Mouse (Mus musculus) frontal cortex, adult 2 months (tissue): ENCODE results near the gene Nubp2. TPM values are rescaled to one million over a fixed set of nuclear protein-coding genes. Genes with fewer than 3 reads are reported as not detected.

ENCODE experiments used
- DNase-seq, 2 experiments: peaks; one replicate each; pipeline ENCODE4 v3.0.0; 2022; ENCODE audit warnings: low spot score in 1 of 2; ENCODE audit errors: extremely low spot score in 1 of 2
- polyA plus RNA-seq: library from polyadenylated mRNA; depleted of rRNA; stranded (reverse); fragments of >200 nt; gene quantifications from 2 replicates; pipeline ENCODE4 v1.2.3, GENCODE M21; 2012

The Nubp2 gene
- polyA plus RNA-seq, 1 experiment, result 29.0 TPM

DNA sequence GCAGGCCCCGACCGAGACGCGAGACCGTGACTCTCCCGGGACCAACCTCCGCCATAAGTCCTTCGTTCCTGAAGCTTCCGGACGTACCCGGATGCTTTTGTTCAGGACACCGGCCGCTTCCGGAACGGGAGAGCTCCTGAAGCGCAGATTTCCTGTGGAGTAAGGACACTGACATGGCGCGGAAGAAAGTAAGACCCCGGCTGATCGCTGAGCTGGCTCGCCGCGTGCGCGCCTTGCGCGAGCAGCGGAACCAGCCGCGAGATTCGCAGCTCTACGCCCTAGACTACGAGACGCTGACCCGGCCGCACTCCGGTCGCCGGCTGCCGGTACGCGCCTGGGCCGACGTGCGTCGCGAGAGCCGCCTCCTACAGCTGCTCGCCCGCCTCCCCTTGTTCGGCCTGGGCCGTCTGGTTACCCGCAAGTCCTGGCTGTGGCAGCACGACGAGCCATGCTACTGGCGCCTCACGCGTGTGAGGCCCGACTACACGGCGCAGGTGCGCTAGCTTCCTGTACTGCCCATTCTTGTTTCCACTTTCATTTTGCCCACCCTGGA, 8.9 kb upstream of the Nubp2 start, which contains the start of the genes Eme2 and Mrps34:
Gene Eme2 (minus strand): TSS at position 93 of the 553 bp plus-strand sequence.
Gene Mrps34 (plus strand): TSS at position 122 of the 553 bp plus-strand sequence.
- peak in 1 of 2 experiments; percentile 88 for DNase-seq

DNA sequence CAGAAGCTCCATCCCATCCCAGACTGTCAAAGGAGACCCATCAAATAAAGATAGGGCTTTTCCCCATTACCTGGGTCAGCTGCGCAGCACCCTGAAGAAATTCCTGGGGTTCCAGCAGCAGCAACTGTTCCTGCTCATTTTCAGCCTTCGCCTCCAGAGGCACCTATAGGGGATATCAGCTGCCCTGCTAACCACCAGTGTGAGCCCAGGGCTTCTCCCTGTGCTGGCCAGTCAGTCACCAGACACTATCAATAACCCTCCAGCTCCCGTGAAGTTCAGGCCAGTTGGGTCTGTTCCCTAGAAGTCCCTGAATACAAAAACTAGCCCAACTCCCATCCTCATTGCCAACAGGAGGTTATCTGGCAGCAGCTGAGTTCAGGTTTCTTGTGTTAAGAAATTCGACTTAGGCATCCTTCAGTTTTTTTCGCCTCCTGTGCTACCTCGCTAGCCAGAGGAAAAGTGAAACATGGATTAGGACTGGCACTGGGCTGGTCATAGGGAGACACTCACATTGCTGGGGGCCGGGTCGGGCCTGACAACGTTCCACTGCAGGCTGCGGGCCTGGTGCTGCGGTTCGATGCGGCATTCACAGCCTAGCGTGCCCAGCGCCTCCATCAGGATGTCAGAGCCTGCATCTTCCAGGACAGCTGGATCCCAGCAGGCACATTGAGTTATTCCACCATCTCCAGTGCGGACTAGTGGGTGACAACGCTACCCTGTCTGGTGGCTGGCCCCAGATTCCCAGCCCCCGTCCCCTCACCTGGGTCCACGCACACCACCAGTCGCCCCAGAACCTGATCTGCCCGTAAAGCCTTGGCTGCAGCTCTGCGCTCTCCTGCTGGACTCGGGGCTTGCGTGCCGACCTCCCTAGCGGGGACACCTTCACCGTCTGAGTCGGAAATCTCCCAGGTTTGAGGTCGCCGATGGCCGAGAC, 8.2 kb upstream of the Nubp2 start:
- no peak for DNase-seq

DNA sequence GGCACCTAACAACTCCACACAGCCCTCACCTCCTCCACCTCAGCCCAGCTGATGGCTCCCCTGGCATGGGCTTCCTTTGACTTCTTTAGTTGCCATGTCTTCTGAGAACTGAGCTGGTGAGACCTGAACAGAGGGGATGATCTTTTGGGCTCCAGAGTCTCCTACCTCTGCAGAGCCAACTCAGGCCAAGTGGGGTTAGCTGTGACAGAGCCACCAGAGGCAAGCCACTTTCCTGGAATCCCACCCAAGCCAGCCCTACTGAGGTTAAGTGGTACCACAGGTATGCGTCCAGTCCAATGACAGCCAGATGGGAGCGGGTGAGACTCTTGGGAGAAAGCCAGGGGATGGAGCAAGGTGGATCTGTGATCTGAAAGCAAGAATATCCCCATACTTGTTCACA, 7.1 kb upstream of the Nubp2 start:
- no peak for DNase-seq

DNA sequence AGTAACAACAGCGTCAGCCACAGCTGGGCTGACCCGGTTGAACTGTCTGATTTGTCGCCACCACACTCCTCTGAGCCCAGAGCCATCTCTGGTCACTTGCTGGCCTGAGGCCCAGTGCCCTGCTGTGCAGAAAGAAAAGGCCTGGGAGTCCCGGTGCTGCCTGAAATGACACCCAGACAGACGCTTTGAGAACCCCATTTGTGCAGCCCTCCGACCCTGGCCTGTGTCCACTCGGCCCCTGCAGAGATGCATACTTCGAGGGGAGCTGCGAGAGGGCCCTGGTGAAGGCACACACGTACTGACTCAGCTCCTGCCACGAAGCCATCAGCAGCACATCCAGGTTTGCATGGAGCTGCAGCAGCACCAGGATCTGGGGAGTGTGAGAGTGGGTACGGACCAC, 6.6 kb upstream of the Nubp2 start:
- DNase-seq, result no peak

DNA sequence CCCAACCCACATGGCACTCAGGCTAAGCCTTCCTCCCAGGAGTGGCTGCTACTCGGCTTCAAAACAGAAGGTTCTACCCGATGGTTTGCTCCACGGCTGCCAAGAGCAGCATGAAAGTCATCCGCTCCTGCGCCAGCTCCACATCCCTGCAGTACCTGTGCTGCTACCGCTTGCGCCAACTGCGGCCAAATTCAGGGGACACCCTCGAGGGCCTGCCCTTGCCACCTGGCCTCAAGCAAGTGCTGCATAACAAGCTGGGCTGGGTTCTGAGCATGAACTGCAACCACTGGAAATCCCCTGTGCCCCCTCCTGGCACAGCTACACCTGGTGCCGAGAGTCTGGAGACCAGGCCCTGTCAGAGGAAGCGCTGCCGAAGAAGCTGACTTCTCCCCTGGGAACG, 5.2 kb upstream of the Nubp2 start:
- no peak for DNase-seq

DNA sequence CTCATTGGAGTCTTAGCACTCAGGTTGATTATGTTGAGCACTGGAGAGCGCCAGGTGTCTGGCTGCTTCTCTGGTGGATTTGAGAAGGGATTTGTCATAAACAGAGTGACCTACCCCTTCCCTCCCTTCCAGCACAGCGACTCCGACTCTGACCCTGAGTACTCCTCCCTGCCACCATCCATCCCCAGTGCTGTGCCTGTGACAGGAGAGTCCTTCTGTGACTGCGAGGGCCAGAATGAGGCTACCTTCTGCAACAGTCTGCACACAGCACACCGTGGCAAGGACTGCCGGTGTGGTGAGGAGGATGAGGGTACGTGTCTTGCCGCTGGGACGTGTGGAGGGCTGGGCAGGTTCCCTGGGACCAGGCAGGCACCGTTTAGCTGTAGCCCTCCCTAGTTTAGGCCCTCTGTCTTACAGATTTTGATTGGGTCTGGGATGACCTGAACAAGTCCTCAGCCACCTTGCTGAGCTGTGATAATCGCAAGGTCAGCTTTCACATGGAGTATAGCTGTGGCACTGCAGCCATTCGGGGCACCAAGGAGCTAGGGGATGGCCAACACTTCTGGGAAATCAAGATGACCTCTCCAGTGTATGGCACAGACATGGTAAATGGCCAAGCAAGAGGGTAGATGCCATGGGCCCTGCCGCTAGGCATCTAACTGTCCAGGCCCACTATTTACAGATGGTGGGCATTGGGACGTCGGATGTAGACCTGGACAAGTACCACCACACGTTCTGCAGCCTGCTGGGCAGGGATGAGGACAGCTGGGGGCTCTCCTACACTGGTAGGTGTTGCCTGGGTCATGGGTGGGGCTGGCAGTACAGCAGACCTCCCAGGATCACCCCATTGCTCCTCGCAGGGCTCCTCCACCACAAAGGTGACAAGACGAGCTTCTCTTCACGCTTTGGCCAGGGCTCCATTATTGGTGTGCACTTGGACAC, 4.3 kb upstream of the Nubp2 start:
- DNase-seq, result no peak

DNA sequence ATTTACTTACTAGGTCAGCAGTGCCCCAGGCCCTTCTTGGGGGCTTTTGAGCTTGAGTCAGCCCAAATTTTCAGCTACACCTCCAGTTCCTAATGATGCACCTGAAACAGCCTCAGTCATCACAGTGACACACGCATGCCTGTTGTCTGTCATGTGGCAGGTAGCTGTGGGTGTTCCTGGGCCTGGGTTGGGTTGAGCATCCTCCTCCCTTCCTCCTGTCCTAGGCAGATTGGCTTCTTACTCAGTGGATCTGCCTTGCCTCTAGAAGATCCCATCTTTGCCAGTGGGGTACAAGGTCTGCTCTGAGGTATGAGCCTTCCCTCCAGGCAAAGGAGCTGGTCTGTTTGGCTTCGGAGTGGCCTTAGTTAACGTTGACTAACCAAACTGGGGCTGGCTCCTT, 2.7 kb upstream of the Nubp2 start:
- DNase-seq, result no peak

DNA sequence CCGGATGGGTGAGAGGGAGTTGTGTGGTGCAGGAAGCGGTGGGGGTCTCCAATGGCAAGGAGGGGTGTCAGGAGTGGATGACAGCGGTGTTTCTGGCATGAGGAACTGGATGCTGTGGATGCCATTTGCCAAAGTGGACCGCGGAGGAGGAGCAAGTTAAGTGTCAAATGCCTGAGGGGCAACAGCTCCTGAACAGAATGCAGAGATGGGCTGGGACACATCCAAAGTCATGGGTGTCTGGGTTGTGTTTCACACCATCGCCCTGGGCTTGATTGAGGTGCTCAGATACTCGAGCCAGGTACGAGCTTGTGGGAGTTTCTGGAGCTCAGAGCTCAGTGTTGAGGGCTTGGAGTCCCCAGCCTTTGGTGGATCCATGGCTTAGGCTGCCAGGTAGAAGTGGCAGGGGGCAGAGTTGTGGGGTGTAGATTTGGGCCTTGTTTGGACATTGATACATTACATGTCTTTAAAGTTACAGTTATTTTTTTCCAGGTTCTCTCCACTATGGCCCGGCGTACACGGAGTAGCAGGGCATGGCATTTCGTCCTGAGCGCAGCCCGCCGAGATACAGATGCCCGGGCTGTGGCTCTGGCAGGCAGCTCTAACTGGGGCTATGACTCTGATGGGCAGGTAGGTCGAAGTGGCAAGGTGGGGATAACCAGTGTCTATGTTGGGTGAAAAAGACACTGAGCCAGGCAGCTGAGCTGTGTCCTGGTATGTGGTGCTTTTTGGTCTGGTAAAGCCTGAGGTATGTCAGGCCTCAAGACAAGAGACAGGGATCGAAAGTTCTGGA, 1.3 kb upstream of the Nubp2 start:
- no peak for DNase-seq

DNA sequence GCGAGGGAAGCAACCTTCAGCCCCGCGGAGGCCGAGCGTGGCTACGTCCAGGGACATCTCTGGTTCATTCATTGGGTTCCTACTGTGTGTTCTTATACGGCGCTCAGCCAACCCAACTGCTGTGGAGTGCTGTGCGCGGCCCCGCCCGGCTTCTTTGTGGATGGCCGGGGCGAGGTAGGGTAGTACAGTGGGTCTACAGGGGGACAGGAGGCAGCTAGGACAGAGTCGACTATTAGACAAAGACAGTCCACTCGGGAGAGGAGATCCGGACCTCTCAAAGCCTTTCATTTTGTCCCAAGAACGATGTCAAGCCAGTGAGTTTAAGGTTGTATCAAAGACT, 753 bp upstream of the Nubp2 start:
- DNase-seq, result peak in 1 of 2 experiments; percentile 37

DNA sequence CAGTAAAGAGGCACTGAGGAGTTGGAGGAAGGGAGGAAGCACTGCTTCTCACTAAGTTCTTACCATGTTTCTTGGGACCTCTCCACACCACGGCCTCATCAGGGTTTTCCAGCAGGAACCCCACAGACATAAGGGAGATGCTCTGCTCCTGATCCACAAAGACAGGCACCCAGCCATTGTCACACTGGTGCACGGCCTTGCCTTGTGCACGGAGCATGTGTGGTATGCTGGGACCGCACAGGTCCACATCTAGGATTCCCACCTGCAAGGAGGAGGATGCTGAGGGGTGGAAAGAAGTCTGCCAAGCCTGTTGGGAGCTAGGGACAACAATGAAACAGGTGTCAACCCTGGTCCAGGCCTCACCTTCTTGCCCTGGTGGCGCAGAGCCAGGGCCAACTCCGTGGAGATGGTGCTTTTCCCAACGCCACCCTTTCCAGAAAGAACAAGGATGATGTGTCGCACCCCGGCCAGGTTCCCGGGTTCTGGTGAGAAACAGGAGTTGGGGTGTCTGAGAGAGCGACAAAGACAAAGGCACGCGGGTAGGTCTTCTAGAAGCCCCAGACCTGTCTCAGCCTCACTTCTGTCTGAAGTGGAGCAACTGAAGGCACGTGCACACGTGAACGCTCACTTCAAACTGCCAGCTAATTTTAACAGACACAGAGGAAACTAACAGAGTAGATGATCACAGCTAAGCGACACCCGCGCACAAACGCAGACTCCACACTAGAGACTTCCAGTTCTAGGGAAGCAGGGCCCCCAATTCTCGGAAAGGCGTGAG, 604 bp downstream of the Nubp2 start:
- DNase-seq, result no peak

DNA sequence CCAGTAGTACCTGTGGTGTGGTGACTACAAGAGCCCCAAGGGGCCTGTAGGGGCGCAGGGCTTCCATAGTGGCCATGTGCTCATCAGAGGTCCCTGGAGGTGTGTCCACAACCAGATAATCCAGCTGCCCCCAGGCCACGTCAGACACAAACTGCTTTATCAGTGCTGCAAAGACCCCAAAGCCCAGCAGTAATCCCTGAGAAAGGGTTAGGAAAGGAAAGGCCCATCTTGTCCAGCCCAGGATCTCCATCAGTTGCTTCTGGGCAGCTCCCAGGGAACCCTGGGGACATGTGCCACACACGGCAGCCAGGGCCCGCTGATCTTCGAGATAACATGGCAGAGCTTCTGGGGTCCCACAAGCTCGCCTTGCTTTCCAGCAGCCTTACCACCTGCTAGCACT, 1.8 kb downstream of the Nubp2 start:
- DNase-seq, result no peak

DNA sequence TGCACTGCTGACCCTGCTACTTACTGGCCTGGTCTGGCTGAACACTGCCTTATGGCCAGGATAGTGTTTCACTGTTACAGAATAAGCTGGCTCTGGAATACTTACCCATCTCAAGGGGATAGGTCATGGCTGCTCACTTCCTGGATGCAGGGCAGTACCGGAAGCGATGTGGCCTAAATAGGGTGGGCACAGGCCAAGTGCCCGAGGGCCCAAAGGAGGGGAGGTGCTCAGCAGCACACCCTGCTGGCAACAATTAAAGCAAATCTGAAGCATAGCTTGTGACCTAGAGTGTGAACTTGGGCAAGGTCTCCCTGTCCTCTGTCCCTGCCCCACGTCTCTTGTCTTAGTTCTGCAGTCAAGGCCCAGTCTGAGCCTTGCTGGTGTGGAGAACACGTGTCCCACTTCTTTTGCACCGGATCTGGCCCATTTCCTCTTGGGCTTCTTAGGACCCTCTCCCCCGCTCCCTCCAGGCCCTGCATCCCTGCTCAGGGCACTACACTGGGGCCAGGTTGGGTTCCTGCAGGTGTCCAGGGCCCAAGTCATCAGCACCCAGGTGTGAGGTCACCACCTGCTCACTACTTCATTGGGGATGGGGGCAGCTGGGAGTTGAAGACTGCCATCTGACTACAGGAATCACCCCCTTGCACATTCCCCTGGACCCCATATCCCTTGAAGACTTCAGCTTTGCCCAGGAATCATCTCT, 4.3 kb downstream of the Nubp2 start:
- no peak for DNase-seq

DNA sequence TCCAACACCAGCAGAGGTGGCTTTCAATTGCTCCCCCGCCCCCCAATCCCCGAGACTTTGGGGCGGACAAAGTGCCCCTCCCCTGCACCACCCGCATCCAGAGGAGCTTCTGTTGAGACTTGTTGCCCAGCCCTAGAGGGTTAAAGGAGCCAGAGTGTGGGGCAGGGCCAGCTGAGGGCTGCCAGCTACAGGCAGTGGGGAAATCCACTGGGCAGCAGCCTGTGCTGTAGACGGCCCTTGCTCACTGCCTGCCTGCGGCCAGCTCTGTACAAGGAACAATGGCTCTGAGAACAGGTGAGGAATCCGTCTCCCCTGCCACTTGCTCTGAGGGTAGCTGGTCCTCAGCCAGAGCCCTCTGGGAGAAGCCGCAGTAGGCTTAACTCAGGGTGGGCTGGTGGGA, 7.6 kb downstream of the Nubp2 start:
- no peak for DNase-seq

DNA sequence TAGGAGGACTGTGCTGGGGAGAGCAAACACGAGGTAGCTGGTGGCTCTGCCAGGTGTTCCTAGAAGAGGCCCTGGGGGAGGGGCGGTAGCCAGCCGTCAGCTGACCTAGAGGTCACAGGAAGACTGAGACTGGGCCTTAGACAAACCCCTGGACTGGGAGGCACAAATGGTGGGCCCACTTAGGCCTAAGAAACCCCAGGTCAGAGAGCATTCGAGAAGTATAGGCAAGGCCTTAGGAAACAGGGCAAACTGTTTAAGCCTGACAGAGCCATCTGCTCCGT, 8.1 kb downstream of the Nubp2 start:
- no peak for DNase-seq

DNA sequence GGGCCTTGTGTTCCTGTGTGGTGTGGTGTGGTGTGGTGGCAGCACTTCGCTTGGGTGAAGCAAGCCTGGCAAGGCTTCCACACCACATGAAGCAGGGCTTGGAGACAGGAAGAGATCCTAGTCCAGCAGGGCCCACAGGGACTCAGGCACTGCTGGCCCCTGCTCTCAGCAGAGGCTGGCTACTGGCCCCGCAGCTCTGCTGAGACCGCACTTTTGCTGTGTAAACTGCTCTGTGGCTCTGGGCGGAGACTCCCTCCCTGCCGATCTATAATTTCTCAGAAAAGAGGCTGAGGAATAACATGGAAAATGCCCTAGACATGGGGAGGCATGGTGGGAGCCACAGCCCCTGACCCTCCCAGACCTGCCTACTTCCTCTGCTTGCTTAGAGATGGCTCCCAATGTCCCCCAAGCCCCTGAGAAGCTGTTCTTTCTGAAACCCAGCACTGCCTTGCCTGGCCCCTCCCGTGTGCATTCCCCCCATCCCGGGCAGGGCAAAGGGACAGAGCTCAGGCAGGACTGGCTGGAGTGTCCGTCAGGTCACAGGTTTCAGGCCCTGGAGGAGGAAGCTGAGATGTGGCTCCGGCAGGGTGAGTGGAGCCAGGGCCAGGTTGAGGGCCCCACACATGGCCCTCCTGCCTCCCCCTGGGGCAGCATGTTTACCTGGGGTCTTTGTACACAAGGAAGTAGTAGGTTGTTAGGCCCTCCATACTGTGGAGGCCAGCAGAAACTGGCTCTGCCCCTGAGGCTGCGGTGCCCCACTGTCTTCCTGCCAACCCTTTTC, 8.6 kb downstream of the Nubp2 start:
- DNase-seq, result no peak

DNA sequence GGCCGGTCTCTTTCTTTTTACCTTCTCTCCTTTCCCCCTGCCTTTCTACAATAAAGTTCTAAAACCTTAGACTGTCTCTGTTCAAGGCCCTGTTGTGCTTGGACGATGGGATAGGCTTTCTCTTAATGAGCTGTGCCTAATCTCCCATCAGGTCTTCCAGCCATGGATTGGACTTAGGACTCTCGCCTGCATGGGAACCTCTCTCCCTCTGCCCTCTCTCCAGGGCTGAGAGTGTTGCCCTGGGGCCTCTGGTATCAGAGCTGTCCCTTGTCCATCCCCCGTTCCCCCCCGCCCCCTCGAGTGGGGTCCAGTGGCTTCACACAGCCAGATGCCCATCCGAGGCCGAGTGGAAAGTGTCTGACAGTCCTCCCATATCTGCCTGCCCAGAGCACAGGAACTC, 11.2 kb downstream of the Nubp2 start:
- no peak for DNase-seq

DNA sequence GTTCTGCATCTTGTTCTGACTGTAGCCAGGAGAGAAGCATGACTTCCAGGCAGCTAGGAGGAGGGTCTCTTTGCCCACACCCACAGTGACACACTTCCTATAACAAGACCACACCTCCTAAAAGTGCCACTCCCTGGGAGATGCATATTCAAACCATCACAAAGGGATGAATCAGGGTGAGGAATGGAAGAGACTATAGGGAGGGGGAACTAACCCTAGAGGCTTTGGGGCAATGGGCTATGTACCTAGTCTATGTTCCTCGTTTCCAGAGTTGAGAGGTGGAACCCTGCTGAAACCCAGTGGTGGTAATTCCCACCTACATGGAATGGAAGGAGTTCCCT, 11.8 kb downstream of the Nubp2 start:
- no peak for DNase-seq

DNA sequence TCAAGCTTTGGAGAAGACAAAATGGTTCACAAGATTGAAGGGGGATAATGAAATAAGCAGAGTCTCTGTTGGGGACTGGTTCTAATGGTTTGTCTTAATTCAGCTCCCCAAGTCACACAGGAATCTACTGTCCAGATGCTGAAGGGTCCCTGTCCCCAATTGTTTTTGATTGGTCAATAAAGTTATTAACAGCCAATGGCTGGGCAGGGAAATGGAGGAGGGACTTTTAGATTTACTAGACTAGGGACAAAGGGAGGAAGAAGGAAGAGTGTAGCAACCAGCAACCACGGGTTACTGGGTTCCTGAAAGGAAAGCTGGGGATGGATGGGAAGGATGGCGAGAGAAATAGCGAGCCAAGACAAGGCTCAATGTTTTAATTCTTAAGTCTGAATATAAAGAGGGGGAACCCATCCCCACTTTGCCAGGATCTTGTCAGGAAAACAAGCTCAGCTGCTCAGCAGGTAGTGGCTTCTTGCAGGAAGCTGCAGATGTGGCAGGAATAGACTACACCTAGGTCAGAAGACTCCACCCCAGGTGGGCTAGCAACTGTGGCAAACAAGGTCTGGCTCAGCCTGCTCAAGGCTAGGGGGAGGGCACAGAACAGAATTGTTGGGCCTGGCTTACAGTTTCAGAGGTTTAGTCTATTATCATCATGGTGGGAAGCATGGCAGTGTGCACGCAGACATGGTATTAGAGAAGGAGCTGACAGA, 12.3 kb downstream of the Nubp2 start:
- no peak for DNase-seq
